Mouse (Mus musculus) embryonic facial prominence, embryonic 15.5 days (tissue): ENCODE measurements around the gene Mybpc2. TPM values are rescaled to one million over a fixed set of nuclear protein-coding genes. Genes with fewer than 3 reads are reported as not detected.

Experiments
- ATAC-seq: fragments of 200-750 bp; cut with Nextera tagmentation; 2 replicates; pipeline ENCODE4 v1.8.0; 2017; ENCODE audit warnings: low read depth, moderate TSS enrichment; ENCODE audit not compliant: insufficient number of reproducible peaks, low FRiP score, low TSS enrichment
- H3K27ac ChIP-seq: fragments of 300-500 bp; sonication (generic); replicated peaks from 2 replicates; pipeline ENCODE4 v1.5.1; 2015; ENCODE audit warnings: mild to moderate bottlenecking, inconsistent platforms
- H3K27me3 ChIP-seq: fragments of 300-500 bp; sonication (generic); 2 replicates; pipeline ENCODE4 v1.6.1; 2015; ENCODE audit warnings: inconsistent platforms
- H3K36me3 ChIP-seq: fragments of 300-500 bp; sonication (generic); 2 replicates; pipeline ENCODE4 v1.6.1; 2015; ENCODE audit warnings: mild to moderate bottlenecking, inconsistent platforms
- H3K4me1 ChIP-seq: fragments of 300-500 bp; sonication (generic); 2 replicates; pipeline ENCODE4 v1.6.1; 2015; ENCODE audit warnings: inconsistent platforms
- H3K4me2 ChIP-seq: fragments of 300-500 bp; sonication (generic); replicated peaks from 2 replicates; pipeline ENCODE4 v1.6.1; 2015; ENCODE audit warnings: mild to moderate bottlenecking, inconsistent platforms
- H3K4me3 ChIP-seq: fragments of 300-500 bp; sonication (generic); replicated peaks from 2 replicates; pipeline ENCODE4 v1.5.1; 2015; ENCODE audit warnings: mild to moderate bottlenecking, inconsistent platforms
- H3K9ac ChIP-seq: fragments of 300-500 bp; sonication (generic); 2 replicates; pipeline ENCODE4 v1.6.1; 2015; ENCODE audit warnings: inconsistent platforms
- H3K9me3 ChIP-seq: fragments of 300-500 bp; sonication (generic); replicated peaks from 2 replicates; pipeline ENCODE4 v1.6.1; 2016; ENCODE audit warnings: inconsistent platforms
- WGBS: fragments of 180-500 bp; shearing (Covaris S2); methylation state at CpG from one replicate; pipeline ENCODE4 v1.1.7; 2015; 5-methylcytosine and 5-hydroxymethylcytosine counted together
- polyA plus RNA-seq: library from polyadenylated mRNA; unstranded; fragments of >200 nt; fragmentation: Nextera tagmentation; extraction: Ambion mirVana; gene quantifications from 2 replicates; pipeline ENCODE4 v1.2.1, GENCODE M21; 2015

Gene Mybpc2
- polyA plus RNA-seq, 1 experiment from 2014 or later, result 0.81 TPM

GRCm38 (mm10) chr7:44475046-44475614 is 49.3 kb downstream of the Mybpc2 start:
- Histone ChIP-seq H3K36me3 (no peaks in the 10 kb centered on the region), H3K27ac (no peak overlapping the region), H3K4me1 (peaks cover 29% of the 10 kb centered on the region), H3K27me3 (peaks cover 30% of the 10 kb centered on the region), H3K9ac (no peak overlapping the region), H3K4me2 (no peak overlapping the region), H3K9me3 (no peaks in the 10 kb centered on the region), H3K4me3 (no peak overlapping the region)
- WGBS, result 27% methylated on average over 5 of the region's 5 CpGs
- no peak for ATAC-seq

- WGBS, result 11% methylated on average over 4 of the region's 4 CpGs
- Histone ChIP-seq H3K27ac (peak overlapping the region; percentile 28; the same call in 1 of the 2 replicates), H3K4me2 (0 out of 2 replicates have a peak overlapping the region, but pooled peaks have one; percentile 10), H3K9ac (no peak overlapping the region), H3K27me3 (peaks cover 29% of the 10 kb centered on the region), H3K9me3 (no peaks in the 10 kb centered on the region), H3K36me3 (peaks cover 3% of the 10 kb centered on the region; the same call in 1 of the 2 replicates), H3K4me3 (0 out of 2 replicates have a peak overlapping the region, but pooled peaks have one; percentile 6), H3K4me1 (peaks cover 29% of the 10 kb centered on the region)
- peak; percentile 55; the same call in 1 of the 2 replicates for ATAC-seq
These were observed 50.0 kb downstream of the Mybpc2 start for GRCm38 (mm10) chr7:44474419-44474818.

- peak overlapping the region; percentile 25; the same call in 1 of the 2 replicates for H3K27ac ChIP-seq
- H3K4me1 ChIP-seq, result peaks cover 41% of the 10 kb centered on the region
- H3K27me3 ChIP-seq, result peaks cover 26% of the 10 kb centered on the region
- H3K4me2 ChIP-seq, result no peak overlapping the region
- WGBS, result 42% methylated on average over 9 of the region's 9 CpGs
- H3K4me3 ChIP-seq, result no peak overlapping the region
- peaks cover 4% of the 10 kb centered on the region; the same call in 1 of the 2 replicates for H3K36me3 ChIP-seq
- ATAC-seq, result peak; percentile 39
- H3K9me3 ChIP-seq, result no peaks in the 10 kb centered on the region
- no peak overlapping the region for H3K9ac ChIP-seq
These were observed 51.4 kb downstream of the Mybpc2 start for GRCm38 (mm10) chr7:44472961-44473646.

- ATAC-seq, result peak; percentile 1; the same call in 1 of the 2 replicates
- WGBS, result 0% methylated on average over 1 of the region's 1 CpGs
- H3K9me3 ChIP-seq, result no peaks in the 10 kb centered on the region
- H3K4me1 ChIP-seq, result peaks cover 41% of the 10 kb centered on the region
- peaks cover 26% of the 10 kb centered on the region for H3K27me3 ChIP-seq
- H3K4me2 ChIP-seq, result no peak overlapping the region
- H3K4me3 ChIP-seq, result no peak overlapping the region
- peak overlapping the region; percentile 51; the same call in 1 of the 2 replicates for H3K27ac ChIP-seq
- no peak overlapping the region for H3K9ac ChIP-seq
- peaks cover 4% of the 10 kb centered on the region; the same call in 1 of the 2 replicates for H3K36me3 ChIP-seq
These were observed 51.9 kb downstream of the Mybpc2 start for GRCm38 (mm10) chr7:44472558-44472885.

GRCm38 (mm10) chr7:44471880-44472557 is 52.4 kb downstream of the Mybpc2 start:
- H3K27me3 ChIP-seq, result peaks cover 24% of the 10 kb centered on the region
- H3K4me3 ChIP-seq, result no peak overlapping the region
- no peaks in the 10 kb centered on the region for H3K9me3 ChIP-seq
- peaks cover 45% of the 10 kb centered on the region for H3K4me1 ChIP-seq
- 29% methylated on average over 6 of the region's 6 CpGs for WGBS
- ATAC-seq, result peak; percentile 12; the same call in 1 of the 2 replicates
- peaks cover 4% of the 10 kb centered on the region; the same call in 1 of the 2 replicates for H3K36me3 ChIP-seq
- H3K27ac ChIP-seq, result peak overlapping the region; percentile 51; the same call in 1 of the 2 replicates
- no peak overlapping the region for H3K4me2 ChIP-seq
- H3K9ac ChIP-seq, result no peak overlapping the region

- Histone ChIP-seq H3K4me1 (peaks cover 47% of the 10 kb centered on the region), H3K36me3 (peaks cover 4% of the 10 kb centered on the region; the same call in 1 of the 2 replicates), H3K9me3 (no peaks in the 10 kb centered on the region), H3K4me2 (no peak overlapping the region), H3K27me3 (peaks cover 19% of the 10 kb centered on the region), H3K27ac (peak overlapping the region; percentile 8; the same call in 1 of the 2 replicates), H3K4me3 (no peak overlapping the region), H3K9ac (no peak overlapping the region)
- no peak for ATAC-seq
- WGBS, result 80% methylated on average over 16 of the region's 16 CpGs
These were observed 53.5 kb downstream of the Mybpc2 start for GRCm38 (mm10) chr7:44470696-44471612.

GRCm38 (mm10) chr7:44469677-44470675 is 54.5 kb downstream of the Mybpc2 start:
- Histone ChIP-seq H3K27me3 (peaks cover 11% of the 10 kb centered on the region), H3K36me3 (peaks cover 4% of the 10 kb centered on the region; the same call in 1 of the 2 replicates), H3K27ac (no peak overlapping the region), H3K4me3 (no peak overlapping the region), H3K9ac (no peak overlapping the region), H3K4me1 (peaks cover 43% of the 10 kb centered on the region), H3K4me2 (no peak overlapping the region), H3K9me3 (no peaks in the 10 kb centered on the region)
- WGBS, result 89% methylated on average over 16 of the region's 16 CpGs
- no peak for ATAC-seq

- Histone ChIP-seq H3K4me3 (peak overlapping the region; percentile 86), H3K4me1 (peaks cover 36% of the 10 kb centered on the region), H3K27me3 (peaks cover 12% of the 10 kb centered on the region), H3K36me3 (peaks cover 4% of the 10 kb centered on the region; the same call in 1 of the 2 replicates), H3K27ac (no peak overlapping the region), H3K4me2 (peak overlapping the region; percentile 61), H3K9ac (peak overlapping the region; percentile 82), H3K9me3 (no peaks in the 10 kb centered on the region)
- no peak for ATAC-seq
- 63% methylated on average over 15 of the region's 15 CpGs for WGBS
These were observed 55.7 kb downstream of the Mybpc2 start for GRCm38 (mm10) chr7:44468644-44469285.

GRCm38 (mm10) chr7:44467811-44468411 is 56.5 kb downstream of the Mybpc2 start, which contains the start of gene Josd2:
Gene Josd2 (plus strand): TSS chr7:44467980.
- H3K9me3 ChIP-seq, result no peaks in the 10 kb centered on the region
- under 1% methylated on average over 42 of the region's 42 CpGs for WGBS
- peak; percentile 92 for ATAC-seq

More at GRCm38 (mm10) chr7:44467811-44468411, 56.5 kb downstream of the Mybpc2 start, which contains the start of gene Josd2:
- Histone ChIP-seq H3K4me3 (peak within 1 kb of the TSS; percentile 86), H3K4me2 (peak within 1 kb of the TSS; percentile 61), H3K4me1 (peaks cover 31% of the 10 kb centered on the region), H3K27me3 (peaks cover 17% of the 10 kb centered on the region), H3K9ac (peak within 1 kb of the TSS; percentile 82), H3K36me3 (peaks cover 4% of the 10 kb centered on the region; the same call in 1 of the 2 replicates), H3K27ac (peak within 1 kb of the TSS; percentile 85)
